Mouse (Mus musculus) adrenal gland, adult 2 months (tissue): ENCODE measurements around the gene Trpc6. TPM values are rescaled to one million over a fixed set of nuclear protein-coding genes. Genes with fewer than 3 reads are reported as not detected.
A peak's percentile ranks its signal among the peaks of the same experiment; 100 is the strongest.

Source experiments
- DNase-seq: peaks from one replicate; pipeline ENCODE4 v3.0.0; 2021
- long read RNA-seq: library from polyadenylated mRNA; stranded (forward); transcript quantifications from one replicate; pipeline ENCODE4 v2.0.0, GENCODE M21; 2021
- polyA plus RNA-seq: library from polyadenylated mRNA; depleted of rRNA; stranded (reverse); fragments of >200 nt; gene quantifications from 2 replicates; pipeline ENCODE4 v1.2.3, GENCODE M21; 2012; rRNA removed
- total RNA-seq, 2 experiments: library from RNA; stranded (reverse); gene quantifications; 2 replicates each; pipeline ENCODE4 v1.2.3; 2021

Trpc6 gene
- total RNA-seq (1 to 10 TPM in 1 of 2 experiments, under 1 TPM in 1; 0.95 to 1.9 TPM), polyA plus RNA-seq (0.46 and 0.57 TPM in 2 replicates)
- long read RNA-seq, partial matches to known transcripts: 0 of 1 reads
- long read RNA-seq, other reads (novel, unspliced or antisense): 0 of 1 reads

DNA sequence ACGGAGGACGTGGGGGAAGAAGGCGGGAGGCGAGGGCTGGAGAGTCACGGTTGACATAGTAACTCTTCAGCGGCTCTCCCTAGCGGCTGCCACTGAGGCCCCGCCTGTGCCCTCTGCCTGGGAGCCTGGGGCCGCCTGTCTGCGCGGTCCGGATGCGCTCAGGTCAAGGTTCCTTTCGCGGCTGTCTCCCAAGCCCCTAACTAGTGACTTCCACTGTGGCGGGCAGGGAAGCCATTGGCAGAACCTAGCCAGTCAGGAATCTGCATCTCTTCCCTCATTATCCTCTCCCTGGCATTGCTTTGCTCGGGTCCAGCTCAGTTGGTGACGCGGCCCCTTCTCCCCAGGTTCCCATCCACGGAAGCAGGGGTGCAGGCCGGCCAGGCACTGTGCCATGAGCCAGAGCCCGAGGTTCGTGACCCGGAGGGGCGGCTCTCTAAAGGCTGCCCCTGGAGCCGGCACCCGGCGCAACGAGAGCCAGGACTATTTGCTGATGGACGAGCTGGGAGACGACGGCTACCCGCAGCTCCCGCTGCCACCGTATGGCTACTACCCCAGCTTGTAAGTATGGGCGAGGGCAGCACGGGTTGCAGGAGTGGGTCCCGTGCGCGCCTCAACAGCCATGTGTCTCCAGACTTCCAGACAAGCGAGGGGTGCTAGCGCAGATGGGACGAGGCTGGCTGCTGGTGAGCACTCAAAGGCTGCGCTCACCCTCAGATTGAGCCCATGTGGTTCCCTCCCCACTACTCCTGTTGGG, at the start of gene Trpc6:
Gene Trpc6, plus strand, starts transcription at position 102 of the 754 bp plus-strand sequence.
- DNase-seq: peak; percentile 26

DNA sequence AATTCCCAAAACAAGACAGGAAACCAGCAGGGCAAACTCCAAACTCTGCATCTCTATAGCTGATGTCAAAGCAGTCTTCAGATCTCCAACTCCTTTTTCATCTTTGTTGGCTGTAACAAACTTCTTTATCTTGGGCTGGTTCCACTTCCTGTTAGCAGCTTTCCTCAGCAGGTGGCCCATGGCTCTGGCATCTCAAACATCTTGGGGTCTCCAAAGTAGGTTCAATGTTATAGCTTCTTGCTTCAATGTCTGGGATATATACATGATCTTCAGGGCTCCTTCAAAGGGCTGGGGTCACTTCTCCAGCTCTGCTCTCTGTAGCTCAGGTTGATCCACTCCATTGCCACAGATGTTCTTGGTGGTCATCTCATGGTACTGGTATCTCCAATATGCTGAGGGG, 23.0 kb upstream of the Trpc6 start:
- no peak for DNase-seq

DNA sequence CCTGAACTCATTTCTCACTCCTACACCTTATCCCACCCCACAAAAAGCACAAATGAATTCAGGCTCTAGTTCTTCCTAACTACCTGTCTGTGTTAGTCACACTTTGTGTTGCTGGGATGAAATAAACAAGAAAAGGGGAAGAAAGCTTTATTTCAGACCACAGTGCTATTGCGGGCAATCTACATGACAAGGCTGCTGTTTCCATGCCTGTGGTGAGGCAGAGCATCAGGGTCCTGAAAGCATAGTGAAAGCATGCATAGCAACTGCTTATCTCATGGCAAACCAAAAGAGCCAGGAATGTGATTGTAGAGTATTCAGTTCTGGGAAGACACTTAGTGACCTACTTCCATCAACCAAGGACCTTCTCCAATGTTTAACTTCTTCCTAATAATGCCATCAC, 10.3 kb upstream of the Trpc6 start:
- DNase-seq: no peak

DNA sequence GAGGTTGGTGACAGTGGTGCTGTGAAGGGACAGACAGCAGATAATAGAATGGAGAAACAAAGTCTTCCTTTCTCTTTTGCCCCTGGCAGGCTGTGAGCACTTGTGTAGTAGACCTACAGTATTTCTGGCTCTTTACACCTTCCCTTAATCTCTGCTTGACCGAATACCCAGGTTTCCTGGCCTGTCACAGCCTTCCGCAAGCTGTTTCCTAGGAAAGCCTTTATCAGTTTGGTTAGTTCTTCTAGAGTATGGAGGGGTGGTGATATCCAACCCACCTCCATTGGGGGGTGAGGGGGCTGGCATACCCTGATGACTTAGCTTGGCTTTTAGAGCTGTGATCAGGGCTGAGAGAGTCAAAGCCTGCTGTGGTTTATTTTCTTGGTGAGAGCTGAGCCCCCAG, 1.3 kb downstream of the Trpc6 start:
- DNase-seq: no peak

GRCm38 (mm10) chr9:8558574-8558973, 14.6 kb downstream of the Trpc6 start:
- no peak for DNase-seq

GRCm38 (mm10) chr9:8592618-8593017, 48.7 kb downstream of the Trpc6 start:
- peak; percentile 34 for DNase-seq

- DNase-seq: no peak
These were observed 53.1 kb downstream of the Trpc6 start for GRCm38 (mm10) chr9:8597089-8597488.

- no peak for DNase-seq
These were observed 63.0 kb downstream of the Trpc6 start for GRCm38 (mm10) chr9:8606816-8607491.

DNA sequence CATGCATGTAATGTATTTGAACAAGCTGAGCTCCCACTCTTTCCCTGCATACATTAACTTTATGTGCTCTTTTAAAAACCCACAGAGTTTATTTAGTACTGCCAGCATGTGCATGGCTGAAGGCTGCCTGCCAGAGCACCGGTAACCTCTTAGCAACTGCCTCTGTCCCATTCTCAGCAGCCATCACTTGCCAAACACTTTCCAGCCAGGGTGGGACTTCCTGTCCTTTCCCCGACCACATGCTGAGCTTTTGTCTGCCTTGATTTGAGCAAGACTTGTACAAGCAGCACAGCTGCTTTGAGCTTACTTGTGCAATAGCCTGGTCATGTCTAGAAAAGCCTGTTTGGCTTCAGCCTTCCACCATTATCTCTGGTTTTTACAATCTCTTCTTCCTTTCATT, 90.4 kb downstream of the Trpc6 start:
- no peak for DNase-seq

- DNase-seq: no peak
These were observed 99.5 kb downstream of the Trpc6 start for GRCm38 (mm10) chr9:8643453-8643852.

- no peak for DNase-seq
These were observed 111.4 kb downstream of the Trpc6 start for GRCm38 (mm10) chr9:8655347-8655746.

DNA sequence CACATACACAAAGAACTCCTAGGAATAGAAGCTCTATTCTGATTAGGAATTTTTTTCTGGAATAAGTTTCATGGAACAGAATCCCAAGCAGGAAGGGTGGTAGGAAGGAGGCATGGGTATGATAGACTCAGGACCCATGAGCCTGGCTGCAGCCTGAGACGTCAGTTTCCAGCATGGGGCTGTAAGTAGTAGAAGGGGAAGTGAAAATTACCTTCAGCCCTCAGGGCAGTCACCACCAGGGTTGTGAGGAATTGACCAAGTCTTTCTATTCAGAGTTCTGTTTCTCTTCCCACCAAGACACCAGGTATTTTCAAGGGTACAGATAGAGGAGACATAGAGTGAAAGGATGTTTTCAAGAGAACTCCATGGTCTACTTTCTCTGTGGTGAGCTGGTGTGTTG, 129.0 kb downstream of the Trpc6 start:
- no peak for DNase-seq

- no peak for DNase-seq
These were observed 132.7 kb downstream of the Trpc6 start for GRCm38 (mm10) chr9:8676607-8677006.

DNA sequence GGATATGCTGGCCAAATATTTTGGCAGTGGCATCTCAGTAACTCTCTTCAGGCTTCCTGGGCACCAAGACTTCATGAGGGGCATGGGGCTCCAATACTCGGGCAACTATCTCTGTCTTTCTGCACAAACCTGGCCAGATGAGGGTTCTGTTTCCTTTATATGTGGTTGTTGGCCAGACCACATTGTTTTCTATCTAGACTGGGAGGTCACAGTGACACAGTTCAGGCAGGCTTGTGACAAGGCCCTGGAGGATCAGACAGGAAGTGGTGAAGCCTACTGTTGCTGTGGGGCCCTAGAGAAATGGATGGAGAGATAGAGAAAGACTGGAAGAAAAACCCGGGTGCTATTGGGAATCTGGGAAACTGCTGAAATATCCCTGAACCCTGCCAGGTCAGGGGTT, 149.2 kb downstream of the Trpc6 start:
- DNase-seq: no peak

DNA sequence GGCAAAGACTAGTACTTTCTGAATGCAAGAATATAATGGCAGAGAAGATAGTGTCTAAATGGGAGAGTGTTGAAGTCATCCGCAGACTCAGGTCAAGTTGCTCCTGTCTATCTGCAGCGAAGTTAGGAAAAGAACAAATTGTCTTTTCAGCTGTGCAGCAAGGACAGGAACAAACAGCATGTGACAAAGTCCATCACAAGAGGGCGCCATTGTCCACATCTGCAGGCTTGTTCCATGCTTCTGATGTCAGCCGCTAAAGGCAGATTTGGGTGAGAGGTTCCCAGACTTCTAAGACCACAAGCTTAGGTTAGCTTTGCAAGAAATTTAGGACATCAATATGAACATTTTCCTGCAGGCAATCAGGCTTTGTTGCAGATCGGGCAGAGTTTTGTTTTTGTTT, 156.7 kb downstream of the Trpc6 start:
- peak; percentile 74 for DNase-seq

GRCm38 (mm10) chr9:8703516-8703915, 159.6 kb downstream of the Trpc6 start:
- DNase-seq: no peak

DNA sequence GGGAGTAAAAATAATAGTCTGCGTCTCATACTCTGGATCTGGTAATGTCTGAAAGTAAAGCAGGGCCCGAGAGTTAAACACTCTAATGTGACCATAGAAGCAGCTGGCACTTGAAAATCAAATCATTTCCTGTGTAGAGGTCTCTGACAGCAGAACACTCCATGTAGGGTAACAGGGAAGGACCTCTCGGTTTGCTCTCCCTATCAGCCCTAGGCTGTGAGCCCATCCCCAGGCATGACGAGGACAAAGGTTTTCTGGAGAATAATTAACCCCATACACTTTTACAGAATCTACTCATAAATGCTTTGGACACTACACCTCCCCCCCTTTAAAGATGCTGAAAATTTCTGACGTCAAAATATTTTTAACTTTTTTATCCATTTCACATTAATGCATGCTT, 160.0 kb downstream of the Trpc6 start:
- DNase-seq: no peak

DNA sequence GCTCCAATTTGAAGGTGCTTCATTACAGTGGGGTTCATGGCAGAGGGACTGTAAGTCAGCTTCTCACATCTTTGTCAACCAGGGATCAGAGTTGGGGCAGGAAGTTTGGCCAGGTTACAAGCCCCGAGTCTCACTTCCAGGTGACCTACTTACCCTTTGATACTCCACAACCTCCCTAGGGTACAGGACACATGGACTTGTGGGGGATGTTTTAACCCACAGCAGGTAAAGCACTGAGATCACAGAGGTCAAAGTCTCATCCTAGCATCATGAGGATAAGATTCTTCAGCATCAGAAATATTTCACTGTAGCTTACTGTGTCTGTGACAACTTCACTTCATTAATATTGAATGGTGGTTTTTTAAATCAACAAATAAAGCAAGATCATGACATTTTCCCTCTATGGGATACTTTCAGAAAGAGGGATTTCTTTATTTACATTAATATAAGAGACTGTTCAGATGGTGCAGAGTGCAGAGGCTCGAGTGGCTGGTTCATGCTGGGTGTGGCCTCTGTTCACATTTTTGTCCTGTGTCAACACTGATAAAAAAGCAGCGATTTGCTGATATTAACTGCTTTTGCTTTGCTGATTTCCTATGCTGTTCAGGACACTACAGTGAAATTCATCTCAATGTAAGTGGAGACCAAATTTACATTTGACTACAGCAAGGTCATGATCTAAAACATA, 166.3 kb downstream of the Trpc6 start:
- DNase-seq: no peak

GRCm38 (mm10) chr9:8719017-8719416, 175.1 kb downstream of the Trpc6 start:
- DNase-seq: no peak

DNA sequence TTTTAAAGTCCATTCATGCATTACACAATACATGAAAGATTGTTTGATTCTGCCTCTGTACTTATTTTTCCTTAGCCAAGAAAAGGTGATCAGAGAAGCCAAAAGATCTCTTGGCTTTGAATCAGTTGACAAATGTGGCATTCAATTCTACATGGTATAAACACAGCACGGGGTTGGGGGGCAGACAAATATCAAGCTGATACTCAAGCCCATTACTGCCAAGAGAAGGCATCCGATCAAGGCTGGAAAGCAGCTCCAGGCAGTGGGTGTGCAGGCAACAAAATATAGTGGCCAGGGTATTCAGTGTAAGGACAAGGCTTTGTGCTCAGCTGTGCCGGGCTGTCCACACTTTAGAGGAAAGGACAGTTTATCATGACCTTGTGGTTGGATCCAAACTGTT, 185.1 kb downstream of the Trpc6 start:
- no peak for DNase-seq
